In the genomic region with DNA sequence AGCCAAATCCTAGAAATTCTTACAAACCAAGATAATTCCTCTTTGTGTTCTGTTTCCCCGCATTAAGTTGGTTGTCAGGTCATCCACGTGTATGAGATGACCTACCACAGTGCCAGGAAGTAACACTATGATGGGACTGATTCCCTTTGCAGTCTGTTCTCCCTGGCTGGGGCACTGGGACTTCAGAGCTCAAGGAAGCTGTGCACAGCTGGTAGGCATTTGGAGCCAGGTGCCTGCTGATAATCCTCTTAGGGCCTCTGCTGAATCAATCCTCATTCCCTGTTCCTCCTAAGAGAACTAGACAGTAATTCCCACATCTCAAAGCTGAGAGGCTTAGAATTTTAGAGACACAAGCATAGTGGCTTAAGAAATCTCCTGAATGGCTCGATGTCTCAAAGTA, we compare ENCODE assay signal across 30 mouse cellular contexts. TPM values are rescaled to one million over a fixed set of nuclear protein-coding genes. Genes with fewer than 3 reads are reported as not detected.
DNase-seq lines count a peak whose midpoint lies in the region; ATAC-seq lines count a peak whose summit lies in the region.
"Had no signal": no experiment of that assay in that cellular context is flagged by ENCODE, and none has a peak within 500 bp of the region (broad histone marks: within the 10 kb centered on the region; RNA-seq: fewer than 3 reads in every experiment).

No protein-coding gene starts in this region.

- H3K9ac ChIP-seq in hindbrain, embryonic 16.5 days (ENCODE audit: low read depth, low read length), result no peak overlapping the region
- H3K9ac ChIP-seq in hindbrain, embryonic 12.5 days, result no peak overlapping the region
- no peak overlapping the region for H3K9ac ChIP-seq in midbrain, embryonic 12.5 days (replicated peaks)
- H3K9ac ChIP-seq in midbrain, embryonic 13.5 days (replicated peaks), result no peak overlapping the region
- H3K9ac ChIP-seq: embryonic facial prominence, embryonic 13.5 days; forebrain, embryonic 12.5 days; forebrain, postnatal 0 days; heart, embryonic 15.5 days; hindbrain, embryonic 13.5 days; liver, embryonic 14.5 days had no signal

- peak; percentile 56; the same call in 1 of the 2 replicates for ATAC-seq in hindbrain, embryonic 16.5 days
- no peak for ATAC-seq in hindbrain, embryonic 12.5 days (ENCODE audit: low FRiP score)
- peak; percentile 30; the same call in 1 of the 2 replicates for ATAC-seq in midbrain, embryonic 12.5 days (ENCODE audit: low FRiP score, low read depth)
- ATAC-seq in midbrain, embryonic 13.5 days, result no peak
- ATAC-seq: forebrain, postnatal 0 days; inflammation-experienced regulatory T-cells, adult 6 months had no signal

- peak; percentile 44 for DNase-seq in retina, embryonic 14.5 days (ENCODE audit: low spot score)
- DNase-seq in forebrain, embryonic 10.5 days (ENCODE audit: extremely low spot score, low spot score), result no peak
- DNase-seq: adrenal gland, postnatal 25 days; B cell, adult 2 months; cerebellum, adult 18-20 months; embryo, embryonic 11 days; forebrain, postnatal 0 days; gastrocnemius, postnatal 10 days; kidney, adult 2 months; kidney, postnatal 4 days; layer of hippocampus, postnatal 36 days; liver; lung, adult 2 months; lung, postnatal 10 days; right cerebral cortex, postnatal 14 days had no signal

- no peaks in the 10 kb centered on the region for H3K27me3 ChIP-seq in hindbrain, embryonic 16.5 days (replicated peaks; ENCODE audit: control insufficient read depth, insufficient read depth, low read length)
- H3K27me3 ChIP-seq in hindbrain, embryonic 12.5 days, result no peaks in the 10 kb centered on the region
- no peaks in the 10 kb centered on the region for H3K27me3 ChIP-seq in midbrain, embryonic 12.5 days
- H3K27me3 ChIP-seq in midbrain, embryonic 13.5 days, result no peaks in the 10 kb centered on the region
- no peaks in the 10 kb centered on the region for H3K27me3 ChIP-seq in forebrain, embryonic 10.5 days (ENCODE audit: poor library complexity, severe bottlenecking)
- H3K27me3 ChIP-seq: embryonic facial prominence, embryonic 13.5 days; forebrain, embryonic 12.5 days; heart, embryonic 15.5 days; hindbrain, embryonic 13.5 days had no signal

- H3K4me1 ChIP-seq in hindbrain, embryonic 16.5 days (ENCODE audit: control insufficient read depth, insufficient read depth, low read depth, low read length), result no peaks in the 10 kb centered on the region
- no peaks in the 10 kb centered on the region for H3K4me1 ChIP-seq in hindbrain, embryonic 12.5 days
- no peaks in the 10 kb centered on the region for H3K4me1 ChIP-seq in midbrain, embryonic 12.5 days
- no peaks in the 10 kb centered on the region for H3K4me1 ChIP-seq in midbrain, embryonic 13.5 days (replicated peaks)
- H3K4me1 ChIP-seq in forebrain, embryonic 10.5 days, result peaks cover 3% of the 10 kb centered on the region
- H3K4me1 ChIP-seq: heart, embryonic 10.5 days had no signal

- H3K9me3 ChIP-seq in hindbrain, embryonic 16.5 days (ENCODE audit: control insufficient read depth, low read length), result no peaks in the 10 kb centered on the region
- no peaks in the 10 kb centered on the region for H3K9me3 ChIP-seq in hindbrain, embryonic 12.5 days (replicated peaks)
- no peaks in the 10 kb centered on the region for H3K9me3 ChIP-seq in midbrain, embryonic 12.5 days
- H3K9me3 ChIP-seq in midbrain, embryonic 13.5 days, result no peaks in the 10 kb centered on the region
- no peaks in the 10 kb centered on the region for H3K9me3 ChIP-seq in forebrain, embryonic 10.5 days
- H3K9me3 ChIP-seq: embryonic facial prominence, embryonic 13.5 days; forebrain, embryonic 12.5 days; heart, embryonic 10.5 days; heart, embryonic 15.5 days; hindbrain, embryonic 13.5 days had no signal

- H3K27ac ChIP-seq in hindbrain, embryonic 16.5 days (ENCODE audit: low read depth, low read length), result no peak overlapping the region
- H3K27ac ChIP-seq in hindbrain, embryonic 12.5 days, result no peak overlapping the region
- H3K27ac ChIP-seq in midbrain, embryonic 12.5 days (replicated peaks), result no peak overlapping the region
- H3K27ac ChIP-seq in midbrain, embryonic 13.5 days, result no peak overlapping the region
- H3K27ac ChIP-seq in forebrain, embryonic 10.5 days, result no peak overlapping the region
- H3K27ac ChIP-seq: embryonic facial prominence, embryonic 13.5 days; forebrain, embryonic 12.5 days; heart, embryonic 10.5 days; heart, embryonic 15.5 days; hindbrain, embryonic 13.5 days; kidney, postnatal 0 days; liver, embryonic 14.5 days; macrophage had no signal

- no peak overlapping the region for H3K4me3 ChIP-seq in hindbrain, embryonic 16.5 days (ENCODE audit: low read length)
- H3K4me3 ChIP-seq in hindbrain, embryonic 12.5 days, result no peak overlapping the region
- no peak overlapping the region for H3K4me3 ChIP-seq in midbrain, embryonic 12.5 days
- H3K4me3 ChIP-seq in midbrain, embryonic 13.5 days (replicated peaks), result no peak overlapping the region
- H3K4me3 ChIP-seq in forebrain, embryonic 10.5 days, result no peak overlapping the region
- H3K4me3 ChIP-seq: embryonic facial prominence, embryonic 13.5 days; erythroblast, embryonic 14.5 days; forebrain, embryonic 12.5 days; heart, embryonic 10.5 days; heart, embryonic 15.5 days; hindbrain, embryonic 13.5 days had no signal

- 43% methylated on average over 3 of the region's 3 CpGs for WGBS in hindbrain, embryonic 16.5 days
- WGBS in hindbrain, embryonic 12.5 days, result 43% methylated on average over 3 of the region's 3 CpGs
- WGBS in midbrain, embryonic 12.5 days, result 16% methylated on average over 3 of the region's 3 CpGs
- 19% methylated on average over 3 of the region's 3 CpGs for WGBS in midbrain, embryonic 13.5 days
- WGBS in forebrain, embryonic 10.5 days, result 23% methylated on average over 3 of the region's 3 CpGs

- H3K4me2 ChIP-seq in hindbrain, embryonic 16.5 days (ENCODE audit: low read length), result no peak overlapping the region
- no peak overlapping the region for H3K4me2 ChIP-seq in hindbrain, embryonic 12.5 days (replicated peaks)
- no peak overlapping the region for H3K4me2 ChIP-seq in midbrain, embryonic 12.5 days (replicated peaks)
- no peak overlapping the region for H3K4me2 ChIP-seq in midbrain, embryonic 13.5 days (replicated peaks)
- H3K4me2 ChIP-seq: embryonic facial prominence, embryonic 13.5 days; forebrain, embryonic 12.5 days; heart, embryonic 15.5 days; hindbrain, embryonic 13.5 days had no signal

- H3K36me3 ChIP-seq in hindbrain, embryonic 16.5 days (ENCODE audit: control insufficient read depth, insufficient read depth, low read length), result no peaks in the 10 kb centered on the region
- no peaks in the 10 kb centered on the region for H3K36me3 ChIP-seq in hindbrain, embryonic 12.5 days
- H3K36me3 ChIP-seq in midbrain, embryonic 12.5 days, result no peaks in the 10 kb centered on the region
- H3K36me3 ChIP-seq in midbrain, embryonic 13.5 days, result no peaks in the 10 kb centered on the region
- no peaks in the 10 kb centered on the region for H3K36me3 ChIP-seq in forebrain, embryonic 10.5 days (replicated peaks)
- H3K36me3 ChIP-seq: embryonic facial prominence, embryonic 13.5 days; forebrain, embryonic 12.5 days; heart, embryonic 10.5 days; heart, embryonic 15.5 days; hindbrain, embryonic 13.5 days had no signal

RNA-seq across cellular contexts. Expression of gene Gm9747, which starts 41.3 kb away (rescaled TPM):
- 27.2 and 33.1 TPM in 2 replicates for polyA plus RNA-seq in hindbrain, embryonic 16.5 days (2015; fragmentation: Nextera tagmentation; extraction: Ambion mirVana)
- polyA plus RNA-seq in hindbrain, embryonic 12.5 days (2016; fragmentation: Nextera tagmentation; extraction: Ambion mirVana), result 37.5 and 37.6 TPM in 2 replicates
- 24.9 and 26.4 TPM in 2 replicates for polyA plus RNA-seq in midbrain, embryonic 12.5 days (2016; fragmentation: Nextera tagmentation; extraction: Ambion mirVana)
- polyA plus RNA-seq in midbrain, embryonic 13.5 days (2015; fragmentation: Nextera tagmentation; extraction: Ambion mirVana), result 20.9 and 21.0 TPM in 2 replicates
- polyA plus RNA-seq in forebrain, embryonic 10.5 days (2016; fragmentation: Nextera tagmentation; extraction: Ambion mirVana), result 31.1 and 31.3 TPM in 2 replicates
- polyA plus RNA-seq: erythroblast, embryonic 14.5 days; inflammation-experienced regulatory T-cells, adult 6 months; kidney, adult 2 months; macrophage; small intestine, adult 2 months had no signal

Comparison
In these comparisons a context has a peak if more than half of its experiments do, and no peak if none do; other contexts are left out.
1. ATAC-seq: peak in hindbrain, embryonic 16.5 days (single experiment) and midbrain, embryonic 12.5 days (single experiment); none in hindbrain, embryonic 12.5 days (single experiment) and midbrain, embryonic 13.5 days (single experiment).